Mouse (Mus musculus) CD4-positive, CD25-positive, alpha-beta regulatory T cell (primary cell): ENCODE results near the gene Gm21972. TPM values are rescaled to one million over a fixed set of nuclear protein-coding genes. Genes with fewer than 3 reads are reported as not detected.

Experiments
- polyA plus RNA-seq: library from polyadenylated mRNA; unstranded; fragments of 100-300 nt; shearing (Covaris generic); gene quantifications from one replicate; pipeline ENCODE4 v1.2.1, GENCODE M21; 2017

Gm21972 gene
- polyA plus RNA-seq: not detected

GRCm38 (mm10) chr1:86133337-86133736 is at the start of gene Gm21972:
Gene Gm21972, plus strand, starts transcription at chr1:86133637.

DNA sequence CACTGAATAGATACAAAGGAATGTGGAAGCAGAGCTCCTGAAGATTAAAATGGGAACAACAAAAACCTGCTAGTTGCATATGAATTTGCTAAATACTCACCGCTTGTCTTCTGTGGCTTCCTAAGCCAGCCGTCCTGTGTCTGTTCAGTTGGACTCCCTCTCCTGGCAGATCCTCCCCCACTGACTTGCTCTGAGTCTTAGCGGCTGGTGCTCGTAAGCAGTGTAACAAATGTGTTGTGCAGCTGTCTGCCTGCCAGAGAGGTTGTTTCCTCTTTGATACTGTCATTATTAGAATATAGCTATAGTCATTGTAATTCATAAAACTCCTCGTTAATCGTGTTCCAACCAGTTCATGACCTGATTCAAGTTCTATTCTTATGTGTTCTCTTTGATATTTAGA is 21.7 kb upstream of the Gm21972 start, which contains the start of gene Htr2b:
Htr2b (minus strand) TSS at position 192 of the 400 bp plus-strand sequence.

DNA sequence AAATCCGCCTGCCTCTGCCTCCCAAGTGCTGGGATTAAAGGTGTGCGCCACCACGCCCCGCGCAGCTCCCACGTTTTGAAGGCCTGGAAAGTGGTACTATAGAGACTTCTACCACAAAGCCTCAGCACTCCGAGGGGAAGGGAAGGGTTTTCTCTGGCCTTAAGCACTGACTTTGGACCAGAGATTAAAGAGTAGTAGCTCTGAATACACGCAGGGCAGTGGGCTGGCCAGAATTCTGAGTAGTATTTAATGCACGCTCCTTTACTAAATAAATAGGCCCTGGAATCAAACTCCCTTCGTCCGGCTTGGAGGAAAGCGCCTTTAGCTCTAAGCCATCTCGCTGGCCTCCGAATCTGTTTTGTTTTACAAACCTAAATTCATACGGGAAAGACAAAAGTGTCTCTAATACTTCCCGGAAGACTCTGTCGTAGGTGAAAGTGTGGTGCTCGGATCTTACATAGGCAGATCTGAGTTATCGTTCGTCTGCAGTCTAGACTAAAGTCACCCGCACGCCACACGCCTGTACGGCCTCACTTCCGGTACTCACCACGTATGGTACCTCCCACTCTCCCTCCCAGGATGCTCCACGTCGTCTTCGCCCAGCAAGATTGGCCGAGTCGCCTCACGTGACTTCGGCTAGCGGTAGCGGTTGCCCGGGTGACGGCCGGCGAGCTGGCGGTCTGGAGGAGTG is 20.8 kb downstream of the Gm21972 start, which contains the start of gene Armc9:
Armc9 (plus strand) TSS at position 648 of the 691 bp plus-strand sequence.

Other genes starting within 250 kb of the Gm21972 start
- 373 TPM for gene Itm2c, start 239.4 kb upstream of the Gm21972 start, polyA plus RNA-seq
- gene 4933407L21Rik, start 205.2 kb upstream of the Gm21972 start, polyA plus RNA-seq: 0.25 TPM
- gene Gpr55, start 172.6 kb upstream of the Gm21972 start, polyA plus RNA-seq: 4.2 TPM
- gene Spata3, start 116.8 kb upstream of the Gm21972 start, polyA plus RNA-seq: 0.20 TPM
- 0.16 TPM for gene 2810459M11Rik, start 87.8 kb upstream of the Gm21972 start, polyA plus RNA-seq
- gene Psmd1, start 69.2 kb upstream of the Gm21972 start, polyA plus RNA-seq: 100 TPM
- 0.35 TPM for gene Htr2b, start 21.7 kb upstream of the Gm21972 start, polyA plus RNA-seq
- gene Armc9, start 21.1 kb downstream of the Gm21972 start, polyA plus RNA-seq: 9.3 TPM
- gene B3gnt7, start 169.2 kb downstream of the Gm21972 start, polyA plus RNA-seq: 0.11 TPM
- gene Ncl, start 225.8 kb downstream of the Gm21972 start, polyA plus RNA-seq: 401 TPM